Mouse (Mus musculus): ENCODE measurements around the gene Bicdl2. TPM values are rescaled to one million over a fixed set of nuclear protein-coding genes. Genes with fewer than 3 reads are reported as not detected.
A peak's percentile ranks its signal among the peaks of the same experiment; 100 is the strongest.

Bicdl2 gene
- not detected for total RNA-seq (2021)
- polyA plus RNA-seq (2012; rRNA removed): not detected in 2 replicates
- long read RNA-seq: 0 reads

DNA sequence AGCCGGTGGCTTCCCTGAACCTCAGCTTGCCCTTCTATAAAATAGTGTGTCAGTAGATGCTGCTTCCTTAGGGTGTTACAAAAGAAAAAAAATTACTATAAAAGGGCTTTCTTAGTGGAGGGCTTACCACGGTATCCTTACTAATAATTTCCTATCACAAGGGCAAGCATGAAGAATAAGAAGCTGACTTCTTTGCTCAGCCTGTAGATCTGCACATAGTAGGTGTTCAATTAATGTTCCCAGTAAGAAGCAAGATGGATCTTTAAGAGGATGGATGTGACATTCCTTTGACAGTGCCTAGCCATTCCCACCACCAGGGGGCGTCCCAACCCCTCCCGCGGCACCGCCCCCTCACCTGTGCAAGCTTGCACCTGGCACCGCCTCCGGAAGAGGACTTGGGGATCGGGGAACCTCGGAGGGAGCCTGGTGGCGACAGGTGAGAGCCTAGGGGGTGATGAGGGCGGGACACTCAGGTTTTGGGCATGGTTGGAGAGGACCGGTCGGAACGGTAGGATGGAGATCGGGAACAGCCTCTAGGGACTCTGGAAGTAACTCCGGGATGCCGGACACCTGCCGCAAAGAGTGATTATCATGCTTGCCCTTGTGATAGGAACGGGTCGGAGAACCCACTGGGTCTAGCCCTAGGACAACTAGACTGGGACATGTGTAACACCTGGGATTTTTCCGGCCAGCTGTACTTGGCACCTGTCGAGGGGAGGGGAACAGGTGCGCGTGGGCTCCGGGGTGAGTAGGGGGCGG is at the start of gene Bicdl2:
TSS of gene Bicdl2 (plus strand) at position 390 of the 759 bp plus-strand sequence.
- no peaks in the 10 kb centered on the region for H3K4me1 ChIP-seq (ENCODE audit: control insufficient read depth, insufficient read depth, low read length)
- no peaks in the 10 kb centered on the region for H3K79me2 ChIP-seq (replicated peaks; ENCODE audit: control insufficient read depth, insufficient read depth, low read length)
- no peaks in the 10 kb centered on the region for H3K36me3 ChIP-seq (ENCODE audit: control insufficient read depth, insufficient read depth, low read length)
- H3K4me3 ChIP-seq: no peak within 1 kb of the TSS
- 7% methylated on average over 27 of the region's 27 CpGs for WGBS
- DNase-seq: peak; percentile 37 to 49
- intact Hi-C loops (cut with DNase I): loop anchor here (2.0 kb wide), 1 partner anchor 47 kb away; no protein-coding TSS in a partner anchor
- H3K9ac ChIP-seq (ENCODE audit: low read depth, low read length): no peak within 1 kb of the TSS
- no peak within 1 kb of the TSS for H3K27ac ChIP-seq
- TF ChIP-seq POLR2A (IDR thresholded peaks at IDR 0.05; ENCODE audit: insufficient read depth, low read depth, low read length) (no peak), CTCF (IDR thresholded peaks at IDR 0.05) (peak; percentile 75)
- H3K27me3 ChIP-seq (ENCODE audit: control insufficient read depth, insufficient read depth, low read length): peaks cover 2% of the 10 kb centered on the region; the same call in 1 of the 2 replicates

DNA sequence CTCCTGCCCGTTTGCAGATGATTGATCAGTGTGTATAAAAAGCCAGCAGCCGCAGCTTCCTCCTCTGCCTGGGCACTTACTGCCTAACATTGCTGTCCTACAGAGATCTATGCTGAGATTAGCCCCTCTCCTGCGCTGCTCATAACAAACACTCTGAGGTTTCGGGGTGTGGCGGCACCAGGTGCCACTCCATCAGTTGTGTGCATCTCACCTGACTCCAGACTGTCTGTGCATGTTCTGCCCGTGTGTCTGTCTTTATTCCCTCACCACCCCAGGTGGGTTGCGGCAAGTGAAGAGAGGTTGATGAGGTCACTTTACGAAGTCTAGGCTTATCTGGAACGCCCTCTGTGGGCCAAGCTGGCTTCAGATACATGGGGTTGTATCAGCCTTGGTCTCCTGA is 43.2 kb upstream of the Bicdl2 start:
- Histone ChIP-seq H3K27me3 (ENCODE audit: control insufficient read depth, insufficient read depth, low read length) (no peaks in the 10 kb centered on the region), H3K9ac (ENCODE audit: low read depth, low read length) (no peak overlapping the region), H3K27ac (no peak overlapping the region), H3K36me3 (ENCODE audit: control insufficient read depth, insufficient read depth, low read length) (no peaks in the 10 kb centered on the region), H3K4me1 (ENCODE audit: control insufficient read depth, insufficient read depth, low read length) (no peaks in the 10 kb centered on the region), H3K79me2 (replicated peaks; ENCODE audit: control insufficient read depth, insufficient read depth, low read length) (no peaks in the 10 kb centered on the region), H3K4me3 (no peak overlapping the region)
- no peak for DNase-seq
- intact Hi-C loops (cut with DNase I): no loop called here
- TF ChIP-seq POLR2A (IDR thresholded peaks at IDR 0.05; ENCODE audit: insufficient read depth, low read depth, low read length): no peak
- no peak for TF ChIP-seq EP300 (IDR thresholded peaks at IDR 0.05; ENCODE audit: insufficient read depth, low read depth, low read length)
- no peak for TF ChIP-seq CTCF (IDR thresholded peaks at IDR 0.05)
- 43% methylated on average over 9 of the region's 9 CpGs for WGBS

DNA sequence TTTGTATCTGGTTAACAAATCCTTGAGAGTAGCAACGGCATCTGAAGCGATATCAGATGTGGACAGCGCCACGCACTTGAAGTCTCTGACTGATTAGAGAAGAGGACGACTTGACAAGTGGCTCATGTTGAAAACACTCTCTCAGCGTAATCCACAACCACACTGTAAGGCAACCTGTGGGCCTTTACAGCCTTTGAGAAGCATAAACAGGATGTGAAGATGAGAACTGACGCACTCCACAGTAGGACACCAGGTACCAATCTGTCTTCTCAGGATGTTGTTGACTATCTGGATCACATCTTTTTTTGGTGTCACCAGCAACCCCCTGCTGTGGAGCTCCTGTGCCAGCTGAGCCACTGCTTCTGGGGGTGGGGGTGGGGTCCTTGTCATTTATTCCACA is 40.0 kb upstream of the Bicdl2 start:
- no peaks in the 10 kb centered on the region for H3K36me3 ChIP-seq (ENCODE audit: control insufficient read depth, insufficient read depth, low read length)
- DNase-seq: no peak
- no peak overlapping the region for H3K27ac ChIP-seq
- no peak for TF ChIP-seq POLR2A (IDR thresholded peaks at IDR 0.05; ENCODE audit: insufficient read depth, low read depth, low read length)
- no peaks in the 10 kb centered on the region for H3K27me3 ChIP-seq (ENCODE audit: control insufficient read depth, insufficient read depth, low read length)
- 41% methylated on average over 7 of the region's 7 CpGs for WGBS
- H3K9ac ChIP-seq (ENCODE audit: low read depth, low read length): no peak overlapping the region
- no peaks in the 10 kb centered on the region for H3K4me1 ChIP-seq (ENCODE audit: control insufficient read depth, insufficient read depth, low read length)
- no peaks in the 10 kb centered on the region for H3K79me2 ChIP-seq (replicated peaks; ENCODE audit: control insufficient read depth, insufficient read depth, low read length)
- intact Hi-C loops (cut with DNase I): no loop called here
- no peak overlapping the region for H3K4me3 ChIP-seq

DNA sequence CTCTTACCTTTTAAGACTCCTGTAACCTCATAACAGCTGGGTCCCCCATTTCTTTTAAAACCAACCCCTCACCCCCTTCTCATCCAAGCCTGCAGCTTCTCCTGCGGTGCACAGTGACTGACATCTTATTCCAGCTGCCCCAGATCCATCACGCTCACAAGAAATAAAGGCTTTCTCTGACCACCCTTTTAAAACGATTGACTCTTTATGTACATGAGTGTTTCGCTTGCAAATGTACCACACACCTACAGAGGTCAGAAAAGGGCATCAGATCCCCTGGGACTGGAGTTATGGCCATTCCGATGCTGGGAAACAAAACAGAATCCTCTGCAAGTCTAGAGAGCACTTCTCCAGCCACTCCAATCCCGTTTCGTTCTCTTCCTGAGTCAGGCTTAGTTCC is 32.5 kb upstream of the Bicdl2 start:
- TF ChIP-seq POLR2A (IDR thresholded peaks at IDR 0.05; ENCODE audit: insufficient read depth, low read depth, low read length): no peak
- no peak for TF ChIP-seq CTCF (IDR thresholded peaks at IDR 0.05)
- no peak for TF ChIP-seq EP300 (IDR thresholded peaks at IDR 0.05; ENCODE audit: insufficient read depth, low read depth, low read length)
- DNase-seq: no peak
- no peaks in the 10 kb centered on the region for H3K4me1 ChIP-seq (ENCODE audit: control insufficient read depth, insufficient read depth, low read length)
- H3K79me2 ChIP-seq (replicated peaks; ENCODE audit: control insufficient read depth, insufficient read depth, low read length): no peaks in the 10 kb centered on the region
- 36% methylated on average over 7 of the region's 7 CpGs for WGBS
- intact Hi-C loops (cut with DNase I): no loop called here
- H3K4me3 ChIP-seq: no peak overlapping the region
- H3K27ac ChIP-seq: no peak overlapping the region
- no peaks in the 10 kb centered on the region for H3K27me3 ChIP-seq (ENCODE audit: control insufficient read depth, insufficient read depth, low read length)
- H3K9ac ChIP-seq (ENCODE audit: low read depth, low read length): no peak overlapping the region
- no peaks in the 10 kb centered on the region for H3K36me3 ChIP-seq (ENCODE audit: control insufficient read depth, insufficient read depth, low read length)

DNA sequence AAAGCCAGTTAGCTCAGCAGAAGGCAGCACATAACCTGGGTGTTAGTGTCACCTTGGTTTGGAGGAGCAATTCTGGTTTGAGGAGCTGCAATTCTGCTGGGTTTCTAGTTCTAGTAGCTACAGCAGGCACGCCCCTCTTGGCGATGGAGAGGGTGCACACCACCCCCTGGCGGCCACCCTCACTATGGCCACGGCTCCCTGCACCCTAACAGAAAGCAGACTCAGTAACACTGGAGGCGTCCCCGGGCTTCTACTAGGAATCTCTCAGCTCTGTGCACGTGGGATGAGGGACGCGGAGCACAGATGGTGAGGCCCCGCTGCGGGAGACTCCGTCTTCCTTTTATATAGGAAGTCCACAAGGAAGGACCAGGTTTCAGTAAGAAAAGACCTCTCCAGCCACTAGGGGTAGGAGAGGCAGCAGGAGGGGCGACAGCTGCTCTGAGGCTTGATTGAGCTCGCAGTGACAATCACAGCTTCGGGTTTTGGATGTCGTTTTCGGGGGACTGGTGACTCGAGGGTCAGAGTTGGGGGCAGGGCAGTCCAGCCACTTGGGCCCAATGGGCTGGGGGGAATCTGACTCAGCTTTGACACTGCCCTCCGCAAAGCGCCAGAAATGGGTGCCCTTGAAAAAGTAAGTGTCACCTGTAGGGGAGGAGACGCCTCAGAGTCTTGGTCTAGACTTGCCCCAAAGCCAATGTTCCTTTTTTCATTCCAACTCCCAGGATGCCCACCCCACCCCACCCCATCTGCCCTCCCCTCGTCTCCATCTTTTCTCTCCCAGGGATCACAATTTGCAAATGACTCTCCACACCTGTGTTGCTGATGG is 29.9 kb upstream of the Bicdl2 start:
- Histone ChIP-seq H3K9ac (ENCODE audit: low read depth, low read length) (no peak overlapping the region), H3K27me3 (ENCODE audit: control insufficient read depth, insufficient read depth, low read length) (no peaks in the 10 kb centered on the region), H3K27ac (no peak overlapping the region), H3K36me3 (ENCODE audit: control insufficient read depth, insufficient read depth, low read length) (no peaks in the 10 kb centered on the region), H3K79me2 (replicated peaks; ENCODE audit: control insufficient read depth, insufficient read depth, low read length) (no peaks in the 10 kb centered on the region), H3K4me1 (ENCODE audit: control insufficient read depth, insufficient read depth, low read length) (no peaks in the 10 kb centered on the region), H3K4me3 (no peak overlapping the region)
- intact Hi-C loops (cut with DNase I): loop anchor here (1.0 to 2.0 kb wide), 2 partner anchors 60 to 72 kb away; no protein-coding TSS in a partner anchor
- TF ChIP-seq CTCF (IDR thresholded peaks at IDR 0.05) (peak; percentile 93), POLR2A (IDR thresholded peaks at IDR 0.05; ENCODE audit: insufficient read depth, low read depth, low read length) (no peak)
- peak; percentile 74 to 86 for DNase-seq
- 14% methylated on average over 22 of the region's 22 CpGs for WGBS

DNA sequence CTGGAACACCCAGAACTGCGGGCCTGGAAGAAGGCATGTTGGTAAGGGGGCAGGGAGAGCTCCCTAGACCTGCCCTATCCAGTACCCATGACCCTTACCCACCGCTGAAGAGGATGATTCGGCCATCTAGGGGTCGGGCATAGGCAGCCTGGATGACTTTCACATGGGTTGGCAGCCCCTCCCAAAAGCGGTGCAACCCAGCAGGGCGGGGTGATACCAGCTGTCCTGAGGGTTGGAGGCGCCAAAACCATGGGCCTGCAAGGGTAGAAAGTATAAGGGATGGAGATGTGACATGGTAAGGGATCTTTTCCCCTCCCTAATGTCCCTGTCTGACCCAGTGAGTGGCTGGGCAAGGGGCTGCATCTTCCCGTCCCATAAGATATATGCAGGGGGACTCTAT is 29.1 kb upstream of the Bicdl2 start:
- TF ChIP-seq EP300 (IDR thresholded peaks at IDR 0.05; ENCODE audit: insufficient read depth, low read depth, low read length): no peak
- no peak for TF ChIP-seq POLR2A (IDR thresholded peaks at IDR 0.05; ENCODE audit: insufficient read depth, low read depth, low read length)
- no peak for TF ChIP-seq CTCF (IDR thresholded peaks at IDR 0.05)
- Histone ChIP-seq H3K4me3 (no peak overlapping the region), H3K9ac (ENCODE audit: low read depth, low read length) (no peak overlapping the region), H3K79me2 (replicated peaks; ENCODE audit: control insufficient read depth, insufficient read depth, low read length) (no peaks in the 10 kb centered on the region), H3K27me3 (ENCODE audit: control insufficient read depth, insufficient read depth, low read length) (no peaks in the 10 kb centered on the region), H3K4me1 (ENCODE audit: control insufficient read depth, insufficient read depth, low read length) (no peaks in the 10 kb centered on the region), H3K27ac (no peak overlapping the region), H3K36me3 (ENCODE audit: control insufficient read depth, insufficient read depth, low read length) (no peaks in the 10 kb centered on the region)
- WGBS: 70% methylated on average over 8 of the region's 8 CpGs
- DNase-seq: no peak
- intact Hi-C loops (cut with DNase I): loop anchor here (2.0 kb wide), 1 partner anchor 72 kb away; no protein-coding TSS in a partner anchor
